Mouse (Mus musculus) erythroblast, embryonic 14.5 days (primary cell): ENCODE data around the gene Erc1.

Experiments used
- GATA1 ChIP-seq: IDR thresholded peaks from 2 replicates; pipeline ENCODE4 v1.6.1; 2012; ENCODE audit warnings: low read length, inconsistent platforms, mixed read lengths
- TAL1 ChIP-seq: IDR thresholded peaks from 3 replicates; pipeline ENCODE4 v1.6.1; 2012; ENCODE audit warnings: low read length, inconsistent platforms, mixed read lengths

- TF ChIP-seq TAL1 (no peak), GATA1 (no peak)
Observed at GRCm38 (mm10) chr6:119764355-119764754, 83.6 kb downstream of the Erc1 start.
